Mouse (Mus musculus) heart, adult 2 months (tissue): ENCODE results near the gene 1700001J03Rik. TPM values are rescaled to one million over a fixed set of nuclear protein-coding genes. Genes with fewer than 3 reads are reported as not detected.

Source experiments
- DNase-seq, 2 experiments: peaks; one replicate each; pipeline ENCODE4 v3.0.0; 2021
- H3K27ac ChIP-seq: fragments of 200-600 bp; 2 replicates; pipeline ENCODE4 v1.8.1; 2022
- H3K27me3 ChIP-seq: fragments of 200-500 bp; 2 replicates; pipeline ENCODE4 v1.6.1; 2012; ENCODE audit warnings: mild to moderate bottlenecking, low read length, inconsistent platforms, mixed read lengths; ENCODE audit not compliant: control insufficient read depth, insufficient read depth
- H3K36me3 ChIP-seq: fragments of 200-500 bp; 2 replicates; pipeline ENCODE4 v1.6.1; 2012; ENCODE audit warnings: low read length, inconsistent platforms; ENCODE audit not compliant: control insufficient read depth, insufficient read depth
- H3K4me1 ChIP-seq: fragments of 200-500 bp; 2 replicates; pipeline ENCODE4 v1.6.1; 2011; ENCODE audit warnings: low read length; ENCODE audit not compliant: control insufficient read depth, insufficient read depth
- H3K4me3 ChIP-seq: fragments of 200-600 bp; 2 replicates; pipeline ENCODE4 v1.8.1; 2022
- H3K79me2 ChIP-seq: fragments of 200-500 bp; replicated peaks from 2 replicates; pipeline ENCODE4 v1.6.1; 2012; ENCODE audit warnings: mild to moderate bottlenecking, inconsistent platforms, low read length, moderate library complexity, mixed read lengths; ENCODE audit not compliant: control insufficient read depth, insufficient read depth
- H3K9ac ChIP-seq: fragments of 200-500 bp; 2 replicates; pipeline ENCODE4 v1.6.1; 2012; ENCODE audit warnings: low read depth, mild to moderate bottlenecking, control low read depth, inconsistent platforms, low read length, mixed read lengths
- CTCF ChIP-seq: fragments of 200-600 bp; IDR thresholded peaks from 2 replicates; pipeline ENCODE4 v1.8.1; 2022; ENCODE audit warnings: antibody characterized with exemption, mild to moderate bottlenecking, moderate library complexity
- EP300 ChIP-seq: fragments of 200-500 bp; IDR thresholded peaks from 2 replicates; pipeline ENCODE4 v1.6.1; 2011; ENCODE audit warnings: low read depth, low read length, control low read depth; ENCODE audit not compliant: insufficient read depth
- POLR2A ChIP-seq: fragments of 200-500 bp; IDR thresholded peaks from 2 replicates; pipeline ENCODE4 v1.6.1; 2011; ENCODE audit warnings: mild to moderate bottlenecking, low read depth, low read length, control low read depth; ENCODE audit not compliant: insufficient read depth
- WGBS: fragments of 180-500 bp; shearing (Covaris S2); methylation state at CpG from one replicate; pipeline ENCODE4 v1.1.7; 2018; 5-methylcytosine and 5-hydroxymethylcytosine counted together
- intact Hi-C: fragments of 180-260 bp; cut with DNase I; formaldehyde crosslinking; loops from one replicate; pipeline ENCODE4 v1.15.1; 2025
- polyA plus RNA-seq: library from polyadenylated mRNA; depleted of rRNA; stranded (reverse); fragments of >200 nt; gene quantifications from 2 replicates; pipeline ENCODE4 v1.2.3, GENCODE M21; 2012
- total RNA-seq, 2 experiments: library from RNA; stranded (reverse); gene quantifications; 2 replicates each; pipeline ENCODE4 v1.2.3; 2021

Gene 1700001J03Rik
- total and polyA plus RNA-seq, 3 experiments = 0.55 to 0.68 TPM; not detected in 1

DNA sequence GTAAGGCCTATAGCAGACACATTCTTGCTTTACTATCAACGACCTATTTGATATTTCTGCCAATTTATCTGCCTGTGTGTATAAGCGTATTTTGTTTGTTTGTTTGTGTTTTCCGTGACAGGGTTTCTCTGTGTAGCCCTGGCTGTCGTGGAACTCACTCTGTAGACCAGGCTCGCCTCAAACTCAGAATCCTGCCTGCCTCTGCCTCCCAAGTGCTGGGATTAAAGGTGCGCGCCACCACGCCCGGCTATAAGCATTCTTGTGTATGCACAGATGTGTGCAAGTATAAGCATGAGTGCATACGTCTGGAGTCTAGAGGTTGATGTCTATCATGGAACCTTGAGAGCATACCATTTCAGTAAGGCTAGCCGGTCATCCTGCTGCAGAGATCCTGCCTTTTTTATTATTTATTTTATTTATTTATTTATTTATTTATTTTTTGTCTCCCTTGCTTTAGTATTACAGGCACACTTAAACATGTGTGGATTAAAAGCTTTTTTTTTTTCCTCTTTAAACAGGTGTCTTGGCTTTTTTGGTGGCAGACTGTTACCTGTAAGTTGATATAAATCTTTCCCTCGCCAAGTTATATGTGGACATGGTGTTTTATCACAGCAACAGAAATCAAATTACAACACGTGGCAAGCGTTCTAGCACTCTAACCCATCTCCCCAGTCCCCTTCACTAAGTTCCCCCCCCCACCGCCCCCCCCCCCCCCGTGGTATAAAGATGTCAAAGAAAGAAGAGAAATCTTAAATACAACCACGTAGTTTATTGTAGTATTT is 45.0 kb upstream of the 1700001J03Rik start:
- Histone ChIP-seq H3K27ac (peak overlapping the region; percentile 93; the same call in 1 of the 2 replicates), H3K27me3 (no peaks in the 10 kb centered on the region), H3K4me3 (peak overlapping the region; percentile 68), H3K9ac (no peak overlapping the region), H3K79me2 (no peaks in the 10 kb centered on the region; the same call in 1 of the 2 replicates), H3K4me1 (no peaks in the 10 kb centered on the region; the same call in 1 of the 2 replicates), H3K36me3 (peaks cover 4% of the 10 kb centered on the region; the same call in 1 of the 2 replicates)
- no peak for DNase-seq
- intact Hi-C loops = loop anchor here (5.0 kb wide), 1 partner anchor 57 kb away; no protein-coding TSS in a partner anchor
- 58% methylated on average over 17 of the region's 17 CpGs for WGBS
- TF ChIP-seq POLR2A (no peak), EP300 (no peak), CTCF (no peak)

DNA sequence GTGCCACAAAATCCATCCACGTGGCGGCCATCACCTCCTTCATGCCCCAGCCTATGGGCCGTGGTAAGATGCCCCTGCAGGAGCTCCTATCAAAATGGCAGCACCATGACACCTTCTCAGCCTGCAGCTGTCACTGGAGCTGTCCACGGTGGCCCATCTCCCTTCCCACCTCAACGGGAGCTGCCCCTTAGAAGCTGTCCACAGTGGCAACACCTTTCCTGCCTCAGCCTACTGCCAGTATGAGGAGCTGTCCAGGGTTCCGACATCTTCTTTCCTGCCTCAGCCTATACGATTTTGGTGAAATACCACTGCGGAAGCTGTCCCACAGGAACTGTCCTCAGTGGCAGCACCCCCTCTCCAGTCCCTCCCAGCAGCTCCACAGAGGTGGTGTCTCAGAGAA is 42.4 kb upstream of the 1700001J03Rik start:
- TF ChIP-seq EP300 = no peak
- TF ChIP-seq CTCF = no peak
- no peak for TF ChIP-seq POLR2A
- 81% methylated on average over 8 of the region's 8 CpGs for WGBS
- H3K4me3 ChIP-seq = no peak overlapping the region

GRCm38 (mm10) chr5:146223786-146224185 is 38.7 kb upstream of the 1700001J03Rik start:
- H3K9ac ChIP-seq = no peak overlapping the region
- 86% methylated on average over 5 of the region's 5 CpGs for WGBS
- peaks cover 7% of the 10 kb centered on the region for H3K36me3 ChIP-seq
- H3K4me1 ChIP-seq = peaks cover 1% of the 10 kb centered on the region; the same call in 1 of the 2 replicates
- no peak overlapping the region for H3K4me3 ChIP-seq
- TF ChIP-seq POLR2A (no peak), CTCF (no peak), EP300 (no peak)
- no peak for DNase-seq
- intact Hi-C loops = no loop called here
- no peaks in the 10 kb centered on the region for H3K79me2 ChIP-seq
- H3K27ac ChIP-seq = no peak overlapping the region
- H3K27me3 ChIP-seq = no peaks in the 10 kb centered on the region

More for the DNA sequence above, 42.4 kb upstream of the 1700001J03Rik start:
- no peak for DNase-seq
- no peaks in the 10 kb centered on the region for H3K27me3 ChIP-seq
- H3K4me1 ChIP-seq = no peaks in the 10 kb centered on the region; the same call in 1 of the 2 replicates
- H3K79me2 ChIP-seq = no peaks in the 10 kb centered on the region
- H3K27ac ChIP-seq = no peak overlapping the region
- no peak overlapping the region for H3K9ac ChIP-seq
- no peaks in the 10 kb centered on the region for H3K36me3 ChIP-seq
- intact Hi-C loops = no loop called here

GRCm38 (mm10) chr5:146221722-146222121 is 36.6 kb upstream of the 1700001J03Rik start:
- TF ChIP-seq POLR2A (no peak), CTCF (no peak), EP300 (no peak)

DNA sequence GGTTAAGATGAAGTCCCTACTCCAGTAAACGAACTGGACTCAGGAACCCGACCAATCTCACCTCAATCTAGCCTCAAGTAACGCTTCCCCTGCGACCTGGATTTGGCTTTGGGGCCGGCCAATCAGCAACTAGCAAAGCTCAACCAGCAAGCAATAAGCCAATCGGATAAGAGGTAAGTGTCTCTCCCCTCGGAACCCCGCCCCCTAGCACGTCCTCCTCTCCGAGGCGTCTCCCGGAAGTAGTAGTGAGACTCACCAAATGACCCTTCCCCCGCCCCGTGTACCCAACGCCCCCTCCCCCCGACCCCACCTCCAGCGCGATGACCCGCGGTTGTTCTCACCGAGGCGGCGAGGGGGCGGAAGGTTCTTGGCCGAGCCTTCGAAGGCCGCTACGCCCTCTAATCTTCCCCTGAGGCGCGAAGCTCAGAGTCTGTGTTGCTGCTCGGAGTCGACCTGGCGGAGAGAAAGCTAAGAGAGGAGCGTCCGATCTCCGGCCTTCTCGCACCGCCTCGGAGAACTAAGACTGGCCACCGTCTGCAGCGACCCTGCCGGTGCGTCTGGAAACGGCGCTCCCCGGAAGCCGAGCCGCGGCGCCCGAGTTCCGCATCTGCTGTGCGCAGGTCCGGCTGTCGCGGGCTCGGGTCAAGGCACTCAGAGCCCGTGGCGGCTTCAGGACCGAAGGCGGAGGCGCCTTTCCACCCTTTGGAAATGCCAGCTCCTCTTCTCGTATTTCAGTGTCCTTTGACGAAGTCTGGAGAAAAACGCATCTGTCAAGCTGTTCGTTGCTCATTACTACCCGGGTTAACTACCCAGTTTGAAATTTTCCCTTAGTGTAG is 36.0 kb upstream of the 1700001J03Rik start, which contains the start of gene Rnf6:
Gene Rnf6 (minus strand): TSS at position 677 of the 836 bp plus-strand sequence.
- peaks cover 1% of the 10 kb centered on the region; the same call in 1 of the 2 replicates for H3K4me1 ChIP-seq
- H3K27ac ChIP-seq = peak within 1 kb of the TSS; percentile 99
- H3K36me3 ChIP-seq = peaks cover 16% of the 10 kb centered on the region
- intact Hi-C loops = loop anchor here (1.0 kb wide), 1 partner anchor 10 kb away; the partner anchor contains the start of gene Cdk8
- TF ChIP-seq CTCF (peak; percentile 57), EP300 (no peak), POLR2A (peak; percentile 73)
- H3K9ac ChIP-seq = peak within 1 kb of the TSS; percentile 88
- no peaks in the 10 kb centered on the region for H3K27me3 ChIP-seq
- no peaks in the 10 kb centered on the region for H3K79me2 ChIP-seq
- WGBS = under 1% methylated on average over 67 of the region's 67 CpGs
- H3K4me3 ChIP-seq = peak within 1 kb of the TSS; percentile 76
- DNase-seq = peak; percentile 90 to 95

More at GRCm38 (mm10) chr5:146221722-146222121, 36.6 kb upstream of the 1700001J03Rik start:
- H3K27me3 ChIP-seq = no peaks in the 10 kb centered on the region
- DNase-seq = no peak
- H3K4me3 ChIP-seq = peak overlapping the region; percentile 76
- peaks cover 1% of the 10 kb centered on the region; the same call in 1 of the 2 replicates for H3K4me1 ChIP-seq
- peak overlapping the region; percentile 88; the same call in 1 of the 2 replicates for H3K9ac ChIP-seq
- H3K36me3 ChIP-seq = peaks cover 16% of the 10 kb centered on the region
- 31% methylated on average over 6 of the region's 6 CpGs for WGBS
- no peaks in the 10 kb centered on the region for H3K79me2 ChIP-seq
- peak overlapping the region; percentile 99 for H3K27ac ChIP-seq
- intact Hi-C loops = loop anchor here (1.0 kb wide), 1 partner anchor 10 kb away; the partner anchor contains the start of gene Cdk8
